In the genomic region with DNA sequence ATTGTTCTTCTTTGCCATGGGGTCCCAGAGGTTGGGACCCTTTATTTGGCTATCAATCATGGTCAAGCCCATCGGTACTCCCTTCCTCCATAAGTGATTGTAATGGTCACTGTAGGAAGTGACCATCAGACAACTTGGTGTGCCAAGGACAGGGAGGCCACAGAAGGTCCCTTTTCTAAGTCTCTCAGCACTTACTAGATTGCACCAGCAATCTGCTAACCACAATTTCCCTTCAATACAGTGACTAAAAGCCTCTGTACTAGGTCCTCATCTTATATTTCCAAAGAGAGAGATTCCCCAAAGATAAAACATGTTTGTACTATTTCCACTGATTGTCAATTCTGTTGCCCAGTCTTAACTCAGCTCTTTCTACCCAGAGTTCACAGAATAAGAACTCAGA, we compare ENCODE assay signal across 28 mouse cellular contexts.
"Had no signal": no experiment of that assay in that cellular context is flagged by ENCODE, and none has a peak within 500 bp of the region (broad histone marks: within the 10 kb centered on the region; RNA-seq: fewer than 3 reads in every experiment).

No protein-coding gene starts in this region.

- H3K27me3 ChIP-seq: heart, embryonic 13.5 days; heart, embryonic 15.5 days; hindbrain, embryonic 12.5 days; intestine, embryonic 15.5 days; kidney, embryonic 15.5 days; limb, embryonic 13.5 days; limb, embryonic 15.5 days; liver, embryonic 12.5 days had no signal

- ATAC-seq: hindbrain, embryonic 16.5 days; inflammation-experienced regulatory T-cells, adult 6 months; intestine, embryonic 15.5 days; liver, embryonic 12.5 days had no signal

- H3K9me3 ChIP-seq: heart, embryonic 13.5 days; heart, embryonic 15.5 days; hindbrain, embryonic 10.5 days; hindbrain, embryonic 12.5 days; intestine, embryonic 15.5 days; kidney, embryonic 15.5 days; limb, embryonic 13.5 days; limb, embryonic 15.5 days; liver, embryonic 12.5 days had no signal

- H3K4me3 ChIP-seq: heart, embryonic 13.5 days; heart, embryonic 15.5 days; hindbrain, embryonic 10.5 days; hindbrain, embryonic 12.5 days; intestine, embryonic 15.5 days; kidney, embryonic 15.5 days; layer of hippocampus, adult 2 months; left cerebral cortex, adult 2 months; limb, embryonic 13.5 days; limb, embryonic 15.5 days; liver, embryonic 12.5 days had no signal

- H3K36me3 ChIP-seq: heart, embryonic 13.5 days; heart, embryonic 15.5 days; hindbrain, embryonic 10.5 days; hindbrain, embryonic 12.5 days; intestine, embryonic 15.5 days; kidney, embryonic 15.5 days; limb, embryonic 13.5 days; limb, embryonic 15.5 days; liver, embryonic 12.5 days had no signal

- H3K9ac ChIP-seq: heart, embryonic 13.5 days; heart, embryonic 15.5 days; hindbrain, embryonic 12.5 days; hindbrain, embryonic 14.5 days; intestine, embryonic 15.5 days; kidney, embryonic 15.5 days; limb, embryonic 13.5 days; limb, embryonic 15.5 days; liver, embryonic 12.5 days; liver, embryonic 14.5 days had no signal

- H3K4me2 ChIP-seq: heart, embryonic 11.5 days; heart, embryonic 13.5 days; heart, embryonic 15.5 days; hindbrain, embryonic 12.5 days; hindbrain, embryonic 14.5 days; intestine, embryonic 15.5 days; kidney, embryonic 15.5 days; limb, embryonic 13.5 days; limb, embryonic 15.5 days; liver, embryonic 12.5 days had no signal

- DNase-seq: gastrocnemius, postnatal 14 days; gastrocnemius, postnatal 36 days; heart, adult 18-20 months; heart, postnatal 14 days; heart, postnatal 4 days; kidney, adult 11 months; kidney, adult 2 months; kidney, adult 9 months; kidney, postnatal 14 days; kidney, postnatal 4 days; left cerebral cortex, postnatal 4 days had no signal

- H3K27ac ChIP-seq: heart, embryonic 13.5 days; heart, embryonic 15.5 days; hindbrain, embryonic 10.5 days; hindbrain, embryonic 12.5 days; hindbrain, embryonic 14.5 days; intestine, embryonic 15.5 days; kidney, embryonic 15.5 days; kidney, postnatal 0 days; layer of hippocampus, adult 2 months; left cerebral cortex, adult 2 months; limb, embryonic 13.5 days; limb, embryonic 15.5 days; liver, embryonic 12.5 days; liver, embryonic 14.5 days had no signal
